Mouse (Mus musculus): ENCODE data around the gene Znrf3. TPM values are rescaled to one million over a fixed set of nuclear protein-coding genes. Genes with fewer than 3 reads are reported as not detected.

Gene Znrf3
- polyA plus RNA-seq, 1 experiment = not detected

DNA sequence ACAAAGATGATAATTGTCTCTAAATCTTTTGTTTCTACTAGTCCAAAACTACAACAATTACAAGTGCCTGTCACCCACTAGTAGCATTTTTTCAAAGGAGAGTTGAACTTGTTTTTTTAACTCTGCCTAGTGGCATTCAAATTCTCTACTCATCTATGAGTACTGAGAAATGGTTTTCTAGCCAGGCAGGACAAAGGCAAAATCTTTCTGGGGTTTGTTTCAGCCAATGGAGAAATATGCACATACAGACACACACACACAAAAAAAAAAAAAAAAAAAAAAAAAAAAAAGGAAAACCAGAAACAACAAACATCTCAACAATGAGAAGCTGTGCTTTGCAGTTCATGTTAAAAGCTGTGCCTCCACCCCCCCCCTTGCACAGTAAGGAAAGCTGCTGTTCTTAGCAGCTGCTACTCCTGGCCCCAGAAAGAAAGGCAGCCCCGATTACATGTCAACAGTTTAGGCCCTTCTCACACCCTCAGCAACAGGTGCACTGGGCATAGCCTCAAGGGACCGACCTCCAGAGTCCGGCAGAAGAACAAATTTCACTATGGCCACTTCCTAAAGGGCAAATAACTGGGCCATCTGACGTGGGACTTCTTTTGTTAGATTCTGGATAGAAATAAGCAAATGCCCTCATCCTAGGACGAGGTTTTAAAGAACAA, 167.2 kb downstream of the Znrf3 start:
- WGBS = 57% methylated on average over 5 of the region's 5 CpGs

DNA sequence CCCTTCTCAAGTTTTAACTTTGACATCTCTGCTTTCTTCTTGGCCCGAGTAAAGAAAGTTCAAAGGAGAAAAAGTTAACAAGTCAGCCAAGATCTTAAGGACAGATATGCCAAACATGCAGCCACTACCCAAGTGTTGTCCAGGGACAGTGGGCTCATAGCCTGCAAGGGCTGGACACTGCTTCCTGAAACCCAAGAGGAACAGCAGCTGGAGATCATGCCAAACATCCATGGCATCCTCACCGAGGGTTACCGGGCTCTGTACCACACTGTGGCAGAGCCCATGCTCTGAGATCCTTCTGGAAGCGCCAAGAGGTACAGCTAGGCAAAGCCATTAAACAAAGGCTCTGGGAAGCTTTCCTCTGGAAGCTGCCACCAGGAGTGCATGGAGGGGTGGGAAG, 169.4 kb downstream of the Znrf3 start:
- TF ChIP-seq CTCF (IDR thresholded peaks at IDR 0.05; ENCODE audit: insufficient read depth, low read depth, low read length) = no peak
- TF ChIP-seq POLR2A (IDR thresholded peaks at IDR 0.05; ENCODE audit: insufficient read depth, low read depth, low read length) = no peak
- 79% methylated on average over 4 of the region's 4 CpGs for WGBS
- Histone ChIP-seq H3K4me1 (ENCODE audit: control insufficient read depth, insufficient read depth, low read length) (peaks cover 15% of the 10 kb centered on the region), H3K27ac (ENCODE audit: insufficient read depth, low read depth, low read length) (no peak overlapping the region), H3K4me3 (ENCODE audit: insufficient read depth, low read depth, low read length) (no peak overlapping the region)

More for the DNA sequence above, 167.2 kb downstream of the Znrf3 start:
- Histone ChIP-seq H3K4me3 (ENCODE audit: insufficient read depth, low read depth, low read length) (no peak overlapping the region), H3K4me1 (ENCODE audit: control insufficient read depth, insufficient read depth, low read length) (peaks cover 9% of the 10 kb centered on the region), H3K27ac (ENCODE audit: insufficient read depth, low read depth, low read length) (no peak overlapping the region)
- TF ChIP-seq POLR2A (IDR thresholded peaks at IDR 0.05; ENCODE audit: insufficient read depth, low read depth, low read length) = no peak
- no peak for TF ChIP-seq CTCF (IDR thresholded peaks at IDR 0.05; ENCODE audit: insufficient read depth, low read depth, low read length)

DNA sequence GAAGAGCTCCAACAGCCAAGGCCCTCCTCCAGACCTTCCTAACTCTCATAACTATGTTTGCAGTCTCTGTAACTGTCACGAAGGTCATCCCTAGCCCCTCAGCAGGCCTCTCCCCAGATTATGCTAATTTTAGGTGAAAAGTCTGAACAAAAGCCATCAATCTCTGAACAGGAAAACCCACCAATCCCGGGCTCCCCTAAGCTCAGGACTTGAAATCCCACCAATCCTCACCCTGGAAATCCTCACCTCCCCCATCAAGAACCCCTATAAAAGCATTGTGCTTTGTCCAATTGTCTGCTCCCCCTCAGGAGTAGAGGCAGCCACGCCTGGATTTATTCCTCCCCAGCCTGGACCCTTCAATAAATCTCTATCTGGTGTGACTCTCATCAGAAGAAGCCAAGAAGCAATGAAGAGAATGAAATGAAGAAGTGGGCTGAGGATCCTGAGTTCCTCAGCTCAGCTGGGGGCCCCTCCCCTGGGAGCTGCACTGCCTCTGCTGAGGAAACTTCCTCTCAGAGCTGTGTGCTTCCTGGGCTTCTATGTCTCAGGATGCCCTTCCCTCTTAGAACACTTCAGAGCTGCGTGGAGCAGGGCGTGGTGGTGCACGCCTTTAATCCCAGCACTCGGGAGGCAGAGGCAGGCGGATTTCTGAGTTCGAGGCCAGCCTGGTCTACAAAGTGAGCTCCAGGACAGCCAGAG, 172.0 kb downstream of the Znrf3 start:
- TF ChIP-seq POLR2A (IDR thresholded peaks at IDR 0.05; ENCODE audit: insufficient read depth, low read depth, low read length) (no peak), CTCF (IDR thresholded peaks at IDR 0.05; ENCODE audit: insufficient read depth, low read depth, low read length) (no peak)
- WGBS = 89% methylated on average over 9 of the region's 9 CpGs
- Histone ChIP-seq H3K4me1 (ENCODE audit: control insufficient read depth, insufficient read depth, low read length) (peaks cover 15% of the 10 kb centered on the region), H3K27ac (ENCODE audit: insufficient read depth, low read depth, low read length) (no peak overlapping the region), H3K4me3 (ENCODE audit: insufficient read depth, low read depth, low read length) (no peak overlapping the region)

DNA sequence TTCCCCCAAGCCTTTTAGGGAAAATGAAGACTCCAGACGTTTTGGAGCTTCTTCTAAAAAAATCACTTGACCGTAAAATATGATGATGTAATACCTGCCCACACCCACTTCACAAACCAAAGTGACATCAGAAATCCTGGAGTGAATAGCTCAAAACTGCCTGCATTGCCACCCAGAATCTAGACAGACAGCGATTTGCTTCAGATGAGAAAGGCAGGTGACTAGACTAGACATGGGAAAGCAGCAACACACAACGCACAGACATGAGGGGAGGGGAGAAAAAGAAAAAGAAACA, 172.6 kb downstream of the Znrf3 start:
- 58% methylated on average over 4 of the region's 4 CpGs for WGBS
- H3K4me1 ChIP-seq (ENCODE audit: control insufficient read depth, insufficient read depth, low read length) = peaks cover 15% of the 10 kb centered on the region
- no peak for TF ChIP-seq CTCF (IDR thresholded peaks at IDR 0.05; ENCODE audit: insufficient read depth, low read depth, low read length)
- H3K27ac ChIP-seq (ENCODE audit: insufficient read depth, low read depth, low read length) = no peak overlapping the region
- H3K4me3 ChIP-seq (ENCODE audit: insufficient read depth, low read depth, low read length) = no peak overlapping the region

DNA sequence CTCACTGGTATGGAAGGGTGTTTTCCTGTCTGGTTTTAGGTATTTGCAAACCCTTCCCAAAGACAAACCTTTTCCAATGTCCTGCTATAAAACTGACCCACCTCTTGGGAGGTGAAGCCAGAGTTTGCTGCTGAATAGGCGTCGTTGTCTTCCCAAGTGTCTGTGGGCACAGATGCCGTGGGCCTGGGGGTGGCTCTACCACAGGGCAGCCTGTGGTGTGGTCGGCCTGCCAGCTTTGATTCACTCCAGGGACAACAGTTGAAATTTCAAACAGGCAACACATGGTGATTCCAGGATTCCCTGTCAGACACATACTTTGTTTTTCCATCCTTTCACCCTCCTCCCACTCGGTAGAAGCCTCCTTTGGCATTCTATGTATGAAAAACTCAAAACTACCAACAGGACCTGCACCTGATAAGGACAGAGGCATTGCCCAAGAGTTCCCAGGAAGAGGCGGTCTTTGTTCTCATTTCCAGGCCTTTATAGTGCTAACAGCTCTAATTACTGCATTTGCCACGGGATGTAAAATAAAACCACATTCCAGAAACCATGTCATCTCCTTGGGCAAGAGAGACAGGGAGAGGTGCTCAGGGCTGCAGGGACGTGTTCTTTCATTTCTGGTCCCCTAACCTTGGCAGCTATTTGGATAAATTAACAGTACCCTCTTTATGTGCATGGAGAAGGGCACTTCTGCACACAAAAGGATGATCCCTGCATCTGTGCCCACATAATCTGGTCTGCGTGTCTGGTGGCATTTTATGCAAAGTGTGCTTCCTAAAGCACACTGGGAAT, 173.2 kb downstream of the Znrf3 start:
- Histone ChIP-seq H3K4me3 (ENCODE audit: insufficient read depth, low read depth, low read length) (no peak overlapping the region), H3K4me1 (ENCODE audit: control insufficient read depth, insufficient read depth, low read length) (peaks cover 15% of the 10 kb centered on the region), H3K27ac (ENCODE audit: insufficient read depth, low read depth, low read length) (no peak overlapping the region)
- TF ChIP-seq POLR2A (IDR thresholded peaks at IDR 0.05; ENCODE audit: insufficient read depth, low read depth, low read length) = no peak
- TF ChIP-seq CTCF (IDR thresholded peaks at IDR 0.05; ENCODE audit: insufficient read depth, low read depth, low read length) = no peak
- 54% methylated on average over 9 of the region's 9 CpGs for WGBS

DNA sequence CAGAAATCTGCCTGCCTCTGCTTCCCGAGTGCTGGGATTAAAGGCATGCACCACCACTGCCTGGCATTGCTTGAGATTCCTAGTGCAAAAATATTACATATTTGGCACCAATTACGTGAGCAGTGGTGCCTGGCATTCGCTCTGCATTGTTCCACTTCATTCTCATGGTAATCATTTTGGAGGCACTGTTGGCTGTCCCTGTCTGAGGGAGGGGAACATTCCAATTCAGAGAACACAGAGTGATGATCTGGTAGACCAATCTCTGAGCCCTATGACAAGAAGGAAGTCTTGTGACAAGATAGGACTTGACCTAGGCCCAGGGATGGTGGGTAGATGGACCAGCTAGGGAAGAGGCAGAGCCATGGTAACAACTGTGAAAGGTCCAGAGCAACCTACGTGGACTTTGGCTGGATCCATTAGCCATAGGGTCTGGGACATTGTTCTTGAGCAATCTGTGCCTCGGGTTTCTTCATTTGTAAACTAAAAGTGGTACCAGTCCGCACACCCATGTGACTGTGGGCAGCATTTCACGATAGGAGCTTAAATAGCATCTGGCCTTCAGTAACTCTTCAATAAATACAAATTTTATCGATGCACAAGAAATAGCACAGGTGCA, 174.7 kb downstream of the Znrf3 start:
- TF ChIP-seq POLR2A (IDR thresholded peaks at IDR 0.05; ENCODE audit: insufficient read depth, low read depth, low read length) (no peak), CTCF (IDR thresholded peaks at IDR 0.05; ENCODE audit: insufficient read depth, low read depth, low read length) (no peak)
- peaks cover 12% of the 10 kb centered on the region for H3K4me1 ChIP-seq (ENCODE audit: control insufficient read depth, insufficient read depth, low read length)
- H3K27ac ChIP-seq (ENCODE audit: insufficient read depth, low read depth, low read length) = no peak overlapping the region
- H3K4me3 ChIP-seq (ENCODE audit: insufficient read depth, low read depth, low read length) = no peak overlapping the region
- WGBS = 90% methylated on average over 8 of the region's 8 CpGs

DNA sequence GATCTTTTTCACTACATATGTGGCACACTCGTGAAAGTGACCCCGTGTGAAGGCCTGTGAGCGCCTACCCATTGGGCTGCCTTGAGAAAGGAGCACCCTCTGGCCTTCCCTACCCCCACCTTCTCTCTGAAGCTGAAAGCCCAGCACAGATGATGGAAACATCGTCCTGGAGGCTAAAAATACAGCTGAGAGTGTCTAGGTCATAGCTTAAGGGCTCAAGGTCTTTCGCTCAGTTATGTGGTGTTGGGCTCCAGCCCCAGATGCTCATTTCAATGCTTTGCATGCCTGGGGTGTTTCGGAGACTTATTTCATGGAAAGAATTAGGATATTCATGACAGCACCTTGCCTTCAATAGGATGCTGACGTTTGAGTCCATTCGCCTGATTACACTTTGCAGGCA, 178.9 kb downstream of the Znrf3 start:
- no peak overlapping the region for H3K27ac ChIP-seq (ENCODE audit: insufficient read depth, low read depth, low read length)
- peaks cover 14% of the 10 kb centered on the region for H3K4me1 ChIP-seq (ENCODE audit: control insufficient read depth, insufficient read depth, low read length)
- TF ChIP-seq POLR2A (IDR thresholded peaks at IDR 0.05; ENCODE audit: insufficient read depth, low read depth, low read length) (no peak), CTCF (IDR thresholded peaks at IDR 0.05; ENCODE audit: insufficient read depth, low read depth, low read length) (no peak)
- 87% methylated on average over 8 of the region's 8 CpGs for WGBS
- no peak overlapping the region for H3K4me3 ChIP-seq (ENCODE audit: insufficient read depth, low read depth, low read length)

DNA sequence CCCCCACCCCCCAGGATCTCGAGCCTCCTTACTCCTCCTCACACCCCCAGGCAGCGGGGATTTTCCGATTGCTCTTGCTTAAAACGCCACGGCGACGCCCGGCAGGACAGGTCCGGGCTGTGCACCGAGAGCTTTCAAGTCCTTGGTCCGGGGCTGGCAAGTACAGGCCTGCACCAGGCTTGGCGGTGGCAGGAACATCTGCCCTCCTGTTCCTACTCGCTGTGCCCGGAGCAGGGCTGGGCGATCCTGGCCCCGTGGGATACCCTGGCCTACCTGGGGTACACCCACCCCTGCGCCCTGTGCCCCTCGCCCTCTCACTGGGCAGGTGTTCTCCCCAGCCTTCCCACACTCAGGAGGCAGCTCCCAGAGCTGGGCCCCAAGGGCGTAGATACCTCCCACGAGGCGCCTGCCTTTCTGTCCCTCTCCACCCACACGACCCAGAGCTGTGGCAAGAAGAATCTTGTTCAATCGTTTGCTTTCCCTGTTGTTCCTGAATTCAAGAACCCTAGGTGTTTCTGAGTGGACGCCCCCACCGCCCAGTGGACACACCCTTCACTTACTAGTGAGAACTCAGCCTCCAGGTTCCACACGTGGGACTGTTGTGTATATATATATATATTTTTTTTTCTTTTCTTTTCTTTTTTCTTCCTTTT, 181.4 kb downstream of the Znrf3 start:
- Histone ChIP-seq H3K4me3 (ENCODE audit: insufficient read depth, low read depth, low read length) (no peak overlapping the region), H3K4me1 (ENCODE audit: control insufficient read depth, insufficient read depth, low read length) (peaks cover 14% of the 10 kb centered on the region), H3K27ac (ENCODE audit: insufficient read depth, low read depth, low read length) (no peak overlapping the region)
- WGBS = 79% methylated on average over 26 of the region's 26 CpGs
- TF ChIP-seq POLR2A (IDR thresholded peaks at IDR 0.05; ENCODE audit: insufficient read depth, low read depth, low read length) (no peak), CTCF (IDR thresholded peaks at IDR 0.05; ENCODE audit: insufficient read depth, low read depth, low read length) (no peak)
